In the genomic region with DNA sequence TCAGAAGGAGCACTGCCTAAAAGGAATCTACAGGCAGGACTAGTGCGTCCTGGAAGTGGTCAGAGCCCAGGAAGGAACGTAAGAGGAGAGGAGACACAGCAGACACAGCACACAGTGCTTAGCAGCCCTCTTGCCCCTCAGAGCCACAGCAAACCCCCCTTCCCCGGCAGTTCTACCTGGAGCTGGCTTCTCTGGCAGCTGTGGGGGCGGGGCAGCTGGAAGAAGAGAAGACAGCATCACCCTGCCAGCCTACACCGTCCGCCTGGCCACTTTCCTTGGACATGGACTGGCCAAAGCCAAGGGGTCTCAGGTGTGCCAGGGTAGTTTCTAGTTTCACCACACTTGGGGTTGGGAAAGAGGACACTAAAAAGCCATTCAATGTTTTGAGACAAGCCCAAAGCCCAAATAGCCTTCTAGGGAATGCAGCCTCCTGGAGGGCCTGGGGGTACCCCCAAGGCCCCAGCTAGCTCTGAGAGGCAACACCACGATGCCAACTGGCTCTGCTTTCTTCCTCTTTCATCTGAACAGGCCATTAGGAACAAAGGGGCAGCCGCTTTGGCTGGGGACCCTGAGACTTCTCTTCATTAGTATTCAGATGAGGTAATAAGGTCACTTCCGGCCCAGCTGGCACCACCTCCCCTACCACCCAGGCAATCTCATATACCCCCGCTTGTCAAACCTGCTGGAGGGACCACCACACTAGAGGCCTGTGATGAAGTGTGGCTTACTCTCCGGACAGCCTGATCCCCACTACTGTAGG, we compare ENCODE assay signal across 10 mouse cellular contexts. TPM values are rescaled to one million over a fixed set of nuclear protein-coding genes. Genes with fewer than 3 reads are reported as not detected.
DNase-seq lines count a peak whose midpoint lies in the region; ATAC-seq and TF ChIP-seq lines count a peak whose summit lies in the region.
"Had no signal": no experiment of that assay in that cellular context is flagged by ENCODE, and none has a peak within 500 bp of the region (broad histone marks: within the 10 kb centered on the region; RNA-seq: fewer than 3 reads in every experiment).

No protein-coding gene starts in this region.

- TF ChIP-seq CTCF in liver, postnatal 0 days (IDR thresholded peaks at IDR 0.05; ENCODE audit: low read depth), result no peak

- H3K9ac ChIP-seq in hindbrain, embryonic 13.5 days, result peak overlapping the region; percentile 30; the same call in 1 of the 2 replicates
- no peak overlapping the region for H3K9ac ChIP-seq in midbrain, embryonic 15.5 days
- no peak overlapping the region for H3K9ac ChIP-seq in liver, postnatal 0 days (replicated peaks)
- H3K9ac ChIP-seq: limb, embryonic 12.5 days had no signal

- peaks cover 95% of the 10 kb centered on the region for H3K4me1 ChIP-seq in hindbrain, embryonic 13.5 days (replicated peaks)
- peaks cover 80% of the 10 kb centered on the region for H3K4me1 ChIP-seq in midbrain, embryonic 15.5 days
- H3K4me1 ChIP-seq in liver, postnatal 0 days (ENCODE audit: insufficient read depth), result 0 out of 2 replicates have a peak, but pooled peaks cover 2% of the 10 kb centered on the region

- 52% methylated on average over 11 of the region's 11 CpGs for WGBS in hindbrain, embryonic 13.5 days
- 53% methylated on average over 11 of the region's 11 CpGs for WGBS in midbrain, embryonic 15.5 days
- WGBS in liver, postnatal 0 days (ENCODE audit: insufficient replicate concordance), result 69% methylated on average over 11 of the region's 11 CpGs

- DNase-seq in cerebellum, adult 11-12 months, result peak; percentile 61
- no peak for DNase-seq in cerebellum, postnatal 4 days (ENCODE audit: low spot score in 2 of 2)
- DNase-seq in cerebellum, adult 9-11 months, result peak; percentile 61
- no peak for DNase-seq in liver, postnatal 0 days
- no peak for DNase-seq in c-Kit-positive CD71-positive TER-119-positive erythroid progenitor cells, embryonic 14.5 days (ENCODE audit: low spot score)
- DNase-seq in right cerebral cortex, postnatal 36 days (ENCODE audit: low spot score in 2 of 2), result no peak

- 0 out of 2 replicates have a peak overlapping the region, but pooled peaks have one; percentile 4 for H3K4me2 ChIP-seq in hindbrain, embryonic 13.5 days
- no peak overlapping the region for H3K4me2 ChIP-seq in midbrain, embryonic 15.5 days
- H3K4me2 ChIP-seq in liver, postnatal 0 days (ENCODE audit: low read depth, low read length), result no peak overlapping the region
- H3K4me2 ChIP-seq: limb, embryonic 12.5 days had no signal

- H3K4me3 ChIP-seq in hindbrain, embryonic 13.5 days, result no peak overlapping the region
- H3K4me3 ChIP-seq in midbrain, embryonic 15.5 days, result no peak overlapping the region
- no peak overlapping the region for H3K4me3 ChIP-seq in liver, postnatal 0 days (ENCODE audit: low read depth, low read length)
- H3K4me3 ChIP-seq: erythroblast, embryonic 14.5 days; limb, embryonic 12.5 days had no signal

- H3K9me3 ChIP-seq in hindbrain, embryonic 13.5 days, result no peaks in the 10 kb centered on the region
- no peaks in the 10 kb centered on the region for H3K9me3 ChIP-seq in midbrain, embryonic 15.5 days
- no peaks in the 10 kb centered on the region for H3K9me3 ChIP-seq in liver, postnatal 0 days (ENCODE audit: low read length)
- H3K9me3 ChIP-seq: limb, embryonic 12.5 days had no signal

- no peaks in the 10 kb centered on the region for H3K27me3 ChIP-seq in hindbrain, embryonic 13.5 days
- no peaks in the 10 kb centered on the region for H3K27me3 ChIP-seq in midbrain, embryonic 15.5 days (replicated peaks)
- H3K27me3 ChIP-seq in liver, postnatal 0 days (ENCODE audit: insufficient read depth, low read length), result no peaks in the 10 kb centered on the region
- H3K27me3 ChIP-seq: limb, embryonic 12.5 days had no signal

- no peak for ATAC-seq in hindbrain, embryonic 13.5 days (ENCODE audit: low FRiP score)
- ATAC-seq in midbrain, embryonic 15.5 days (replicated peaks), result no peak
- no peak for ATAC-seq in liver, postnatal 0 days

- H3K36me3 ChIP-seq in hindbrain, embryonic 13.5 days, result no peaks in the 10 kb centered on the region
- H3K36me3 ChIP-seq in midbrain, embryonic 15.5 days (replicated peaks), result no peaks in the 10 kb centered on the region
- no peaks in the 10 kb centered on the region for H3K36me3 ChIP-seq in liver, postnatal 0 days (replicated peaks; ENCODE audit: insufficient read depth, low read length)
- H3K36me3 ChIP-seq: limb, embryonic 12.5 days had no signal

- no peak for TF ChIP-seq EP300 in liver, postnatal 0 days (IDR thresholded peaks at IDR 0.05; ENCODE audit: low read depth)

- peak overlapping the region; percentile 82 for H3K27ac ChIP-seq in hindbrain, embryonic 13.5 days
- peak overlapping the region; percentile 58 for H3K27ac ChIP-seq in midbrain, embryonic 15.5 days
- H3K27ac ChIP-seq in liver, postnatal 0 days (ENCODE audit: low read depth), result no peak overlapping the region
- H3K27ac ChIP-seq: limb, embryonic 12.5 days had no signal

RNA-seq across cellular contexts. Expression of a gene that starts 37.4 kb away (rescaled TPM):
- 3.8 and 4.0 TPM in 2 replicates for polyA plus RNA-seq in hindbrain, embryonic 13.5 days (2015; fragmentation: Nextera tagmentation; extraction: Ambion mirVana)
- polyA plus RNA-seq in midbrain, embryonic 15.5 days (2015; fragmentation: Nextera tagmentation; extraction: Ambion mirVana), result 2.4 and 3.7 TPM in 2 replicates
- polyA plus RNA-seq in liver, postnatal 0 days (2015; fragmentation: Nextera tagmentation; extraction: Ambion mirVana), result 1.7 and 1.8 TPM in 2 replicates

RNA-seq across cellular contexts. Expression of a gene that starts 37.7 kb away (rescaled TPM):
- polyA plus RNA-seq in hindbrain, embryonic 13.5 days (2015; fragmentation: Nextera tagmentation; extraction: Ambion mirVana), result 99.7 and 102 TPM in 2 replicates
- polyA plus RNA-seq in midbrain, embryonic 15.5 days (2015; fragmentation: Nextera tagmentation; extraction: Ambion mirVana), result 88.0 and 95.0 TPM in 2 replicates
- 35.6 and 38.0 TPM in 2 replicates for polyA plus RNA-seq in liver, postnatal 0 days (2015; fragmentation: Nextera tagmentation; extraction: Ambion mirVana)

RNA-seq across cellular contexts. Expression of a gene that starts 58.4 kb away (rescaled TPM):
- 17.3 and 17.7 TPM in 2 replicates for polyA plus RNA-seq in hindbrain, embryonic 13.5 days (2015; fragmentation: Nextera tagmentation; extraction: Ambion mirVana)
- 15.3 and 15.8 TPM in 2 replicates for polyA plus RNA-seq in midbrain, embryonic 15.5 days (2015; fragmentation: Nextera tagmentation; extraction: Ambion mirVana)
- polyA plus RNA-seq in liver, postnatal 0 days (2015; fragmentation: Nextera tagmentation; extraction: Ambion mirVana), result 1.5 TPM in 2 replicates

Comparison
In these comparisons a context has a peak if more than half of its experiments do, and no peak if none do; other contexts are left out.
1. DNase-seq: peak in cerebellum, adult 11-12 months (single experiment) and cerebellum, adult 9-11 months (single experiment); none in cerebellum, postnatal 4 days (0 of 2), liver, postnatal 0 days (single experiment), c-Kit-positive CD71-positive TER-119-positive erythroid progenitor cells, embryonic 14.5 days (single experiment) and right cerebral cortex, postnatal 36 days (0 of 2).